Mouse (Mus musculus) midbrain, embryonic 11.5 days (tissue): Measurements from ENCODE around the gene Dpm1. TPM values are rescaled to one million over a fixed set of nuclear protein-coding genes. Genes with fewer than 3 reads are reported as not detected.
A peak's percentile ranks its signal among the peaks of the same experiment; 100 is the strongest.

Source experiments
- ATAC-seq: fragments of 200-750 bp; cut with Nextera tagmentation; 2 replicates; pipeline ENCODE4 v1.8.0; 2017; ENCODE audit warnings: moderate TSS enrichment, moderate library complexity; ENCODE audit not compliant: low FRiP score
- DNase-seq: peaks from one replicate; pipeline ENCODE4 v3.0.0; 2015; ENCODE audit warnings: low spot score; ENCODE audit errors: missing footprints
- H3K27ac ChIP-seq: fragments of 300-500 bp; sonication (generic); 2 replicates; pipeline ENCODE4 v1.5.1; 2014; ENCODE audit warnings: low read depth, low read length
- H3K27me3 ChIP-seq: fragments of 300-500 bp; sonication (generic); 2 replicates; pipeline ENCODE4 v1.6.1; 2014; ENCODE audit warnings: mild to moderate bottlenecking, low read length, moderate library complexity, mixed read lengths; ENCODE audit not compliant: control insufficient read depth, insufficient read depth
- H3K36me3 ChIP-seq: fragments of 300-500 bp; sonication (generic); 2 replicates; pipeline ENCODE4 v1.6.1; 2014; ENCODE audit warnings: mild to moderate bottlenecking, low read length, moderate library complexity, mixed read lengths; ENCODE audit not compliant: control insufficient read depth, insufficient read depth
- H3K4me1 ChIP-seq: fragments of 300-500 bp; sonication (generic); 2 replicates; pipeline ENCODE4 v1.6.1; 2014; ENCODE audit warnings: low read length; ENCODE audit not compliant: control insufficient read depth, insufficient read depth
- H3K4me2 ChIP-seq: fragments of 300-500 bp; sonication (generic); 2 replicates; pipeline ENCODE4 v1.6.1; 2014; ENCODE audit warnings: mild to moderate bottlenecking, moderate library complexity
- H3K4me3 ChIP-seq: fragments of 300-500 bp; sonication (generic); 2 replicates; pipeline ENCODE4 v1.5.1; 2014; ENCODE audit warnings: low read depth, low read length
- H3K9ac ChIP-seq: fragments of 300-500 bp; sonication (generic); 2 replicates; pipeline ENCODE4 v1.6.1; 2014; ENCODE audit warnings: low read length
- H3K9me3 ChIP-seq: fragments of 300-500 bp; sonication (generic); 2 replicates; pipeline ENCODE4 v1.6.1; 2016; ENCODE audit warnings: low read length; ENCODE audit not compliant: control insufficient read depth
- WGBS: fragments of 180-500 bp; shearing (Covaris S2); extraction: QIAGEN DNeasy Blood & Tissue Kit; methylation state at CpG from one replicate; pipeline ENCODE4 v1.1.7; 2014; 5-methylcytosine and 5-hydroxymethylcytosine counted together
- polyA plus RNA-seq: library from polyadenylated mRNA; unstranded; fragments of >200 nt; fragmentation: Nextera tagmentation; extraction: Ambion mirVana; gene quantifications from 2 replicates; pipeline ENCODE4 v1.2.1, GENCODE M21; 2014

Dpm1 gene
- polyA plus RNA-seq, 1 experiment from 2014 or later = 75.4 TPM

DNA sequence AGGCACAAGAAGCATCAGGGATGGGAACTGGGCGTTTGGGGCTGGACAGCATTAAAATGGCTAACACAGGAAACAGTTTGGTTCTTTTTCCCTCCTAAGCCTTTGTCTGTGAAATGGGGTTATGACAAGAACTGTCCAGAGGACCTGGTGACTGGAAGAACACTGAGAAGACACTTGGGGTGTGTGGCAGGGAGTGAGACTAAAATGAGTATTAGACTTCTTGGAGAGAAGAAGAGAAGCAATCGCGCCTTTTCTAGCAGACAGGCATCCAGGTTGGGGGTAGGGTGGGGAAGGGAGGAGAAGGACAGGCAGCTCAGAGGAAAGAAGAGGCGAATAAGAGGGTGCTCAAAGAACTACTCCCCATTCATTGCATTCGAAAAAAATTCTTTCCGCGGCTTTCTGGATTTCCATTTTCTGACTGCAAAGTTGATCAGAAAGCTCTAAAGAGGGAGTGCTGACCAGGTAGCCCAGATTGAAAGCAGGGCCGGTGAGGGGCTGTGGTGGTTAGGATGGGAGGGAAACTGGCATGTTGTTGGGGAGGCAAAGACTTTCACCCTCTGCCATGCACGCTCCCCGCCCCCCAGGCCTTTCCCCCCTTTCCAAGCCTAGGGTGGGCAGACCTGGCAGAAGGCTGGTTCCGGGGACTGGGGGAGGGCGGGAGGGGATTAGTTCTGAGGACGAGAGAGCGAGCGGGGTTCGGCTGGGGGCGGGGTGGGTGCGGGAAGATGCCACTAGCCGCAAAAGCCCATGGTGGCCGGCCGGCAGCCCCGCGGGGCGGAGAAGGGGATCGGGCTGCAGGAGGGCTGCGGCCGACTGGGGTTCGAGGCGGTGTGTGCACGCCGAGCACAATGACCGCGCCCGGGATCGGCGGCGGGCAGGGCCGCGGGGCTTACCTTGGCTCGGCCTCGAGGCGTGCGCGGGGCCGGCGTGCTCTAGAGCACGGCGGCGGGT is 24.4 kb downstream of the Dpm1 start:
- no peaks in the 10 kb centered on the region for H3K27me3 ChIP-seq
- H3K4me3 ChIP-seq = peak overlapping the region; percentile 92
- H3K4me2 ChIP-seq = peak overlapping the region; percentile 56
- 0% methylated on average over 33 of the region's 49 CpGs for WGBS
- H3K36me3 ChIP-seq = peaks cover 16% of the 10 kb centered on the region; the same call in 1 of the 2 replicates
- H3K4me1 ChIP-seq = peaks cover 14% of the 10 kb centered on the region
- DNase-seq = peak; percentile 97
- H3K9me3 ChIP-seq = no peaks in the 10 kb centered on the region; the same call in 1 of the 2 replicates
- peak overlapping the region; percentile 100 for H3K9ac ChIP-seq
- peak; percentile 25 for ATAC-seq
- peak overlapping the region; percentile 99 for H3K27ac ChIP-seq

DNA sequence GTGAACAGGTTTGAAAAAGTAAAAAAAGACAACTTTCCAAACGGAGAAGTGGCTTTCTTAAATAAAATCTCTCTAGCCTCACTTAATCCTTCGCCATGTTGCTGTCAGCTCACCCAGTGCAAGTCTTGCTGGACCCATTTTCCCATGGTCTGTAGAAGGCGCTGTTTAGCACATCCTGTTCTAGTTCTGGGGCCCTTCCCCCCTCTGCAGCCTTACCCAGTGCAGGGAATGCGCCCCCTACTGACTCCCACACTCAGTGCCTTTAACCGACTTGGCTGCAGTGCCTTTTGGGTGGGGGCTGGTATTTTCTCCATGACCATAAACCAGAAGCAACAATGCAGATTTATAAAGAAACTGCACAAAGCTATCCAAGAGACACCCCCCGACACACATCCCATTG is 25.1 kb downstream of the Dpm1 start:
- Histone ChIP-seq H3K36me3 (peaks cover 16% of the 10 kb centered on the region; the same call in 1 of the 2 replicates), H3K4me1 (peaks cover 17% of the 10 kb centered on the region), H3K9ac (peak overlapping the region; percentile 100), H3K9me3 (no peaks in the 10 kb centered on the region; the same call in 1 of the 2 replicates), H3K4me2 (peak overlapping the region; percentile 56), H3K4me3 (peak overlapping the region; percentile 92), H3K27ac (no peak overlapping the region), H3K27me3 (no peaks in the 10 kb centered on the region)
- WGBS = 6% methylated on average over 6 of the region's 6 CpGs
- peak; percentile 36; the same call in 1 of the 2 replicates for ATAC-seq
- peak; percentile 98 for DNase-seq

GRCm38 (mm10) chr2:168204476-168204999 is 25.9 kb downstream of the Dpm1 start:
- DNase-seq = peak; percentile 82
- Histone ChIP-seq H3K4me2 (peak overlapping the region; percentile 56), H3K36me3 (peaks cover 16% of the 10 kb centered on the region; the same call in 1 of the 2 replicates), H3K27ac (no peak overlapping the region), H3K27me3 (no peaks in the 10 kb centered on the region), H3K4me1 (peaks cover 19% of the 10 kb centered on the region), H3K4me3 (peak overlapping the region; percentile 92), H3K9me3 (no peaks in the 10 kb centered on the region; the same call in 1 of the 2 replicates), H3K9ac (no peak overlapping the region)
- ATAC-seq = no peak
- WGBS = 90% methylated on average over 8 of the region's 8 CpGs

DNA sequence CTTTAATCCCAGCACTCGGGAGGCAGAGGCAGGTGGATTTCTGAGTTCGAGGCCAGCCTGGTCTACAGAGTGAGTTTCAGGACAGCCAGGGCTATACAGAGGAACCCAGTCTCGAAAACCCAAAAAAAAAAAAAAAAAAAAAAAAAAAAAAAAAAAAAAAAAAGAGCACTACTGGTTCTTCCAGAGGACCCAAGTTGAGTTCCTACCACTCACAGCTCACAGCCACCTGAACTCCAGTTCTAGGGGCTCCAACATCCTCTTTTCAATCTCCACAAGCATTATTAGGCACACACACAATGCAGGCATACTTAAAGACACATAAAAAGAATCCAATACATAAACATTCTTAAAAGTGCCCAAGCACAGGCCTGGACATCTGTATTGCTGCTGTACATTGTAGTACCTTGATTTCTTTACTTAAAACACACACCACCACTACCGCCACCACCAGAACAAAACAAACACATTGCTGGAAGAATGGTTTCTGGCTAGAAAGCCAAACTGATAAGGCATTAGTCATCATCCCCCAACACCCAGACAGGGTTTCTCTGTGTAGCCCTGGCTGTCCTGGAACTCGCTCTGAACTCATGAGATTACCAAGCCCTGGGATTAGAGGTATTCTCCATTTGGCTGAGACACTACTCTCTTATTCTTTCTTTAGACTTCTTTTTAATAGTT is 30.2 kb downstream of the Dpm1 start:
- 84% methylated on average over 5 of the region's 5 CpGs for WGBS
- H3K4me2 ChIP-seq = no peak overlapping the region

GRCm38 (mm10) chr2:168199476-168199875 is 30.9 kb downstream of the Dpm1 start:
- H3K4me3 ChIP-seq = no peak overlapping the region
- peaks cover 11% of the 10 kb centered on the region; the same call in 1 of the 2 replicates for H3K36me3 ChIP-seq
- no peak for ATAC-seq
- H3K27me3 ChIP-seq = no peaks in the 10 kb centered on the region
- 90% methylated on average over 4 of the region's 4 CpGs for WGBS
- no peak overlapping the region for H3K9ac ChIP-seq
- H3K27ac ChIP-seq = no peak overlapping the region
- DNase-seq = no peak
- no peaks in the 10 kb centered on the region; the same call in 1 of the 2 replicates for H3K9me3 ChIP-seq
- peaks cover 22% of the 10 kb centered on the region for H3K4me1 ChIP-seq
- no peak overlapping the region for H3K4me2 ChIP-seq

More for the DNA sequence above, 30.2 kb downstream of the Dpm1 start:
- no peak for DNase-seq
- H3K9me3 ChIP-seq = no peaks in the 10 kb centered on the region; the same call in 1 of the 2 replicates
- no peak overlapping the region for H3K27ac ChIP-seq
- no peak overlapping the region for H3K4me3 ChIP-seq
- peaks cover 28% of the 10 kb centered on the region for H3K4me1 ChIP-seq
- ATAC-seq = no peak
- H3K27me3 ChIP-seq = no peaks in the 10 kb centered on the region
- H3K9ac ChIP-seq = no peak overlapping the region
- H3K36me3 ChIP-seq = peaks cover 13% of the 10 kb centered on the region; the same call in 1 of the 2 replicates

DNA sequence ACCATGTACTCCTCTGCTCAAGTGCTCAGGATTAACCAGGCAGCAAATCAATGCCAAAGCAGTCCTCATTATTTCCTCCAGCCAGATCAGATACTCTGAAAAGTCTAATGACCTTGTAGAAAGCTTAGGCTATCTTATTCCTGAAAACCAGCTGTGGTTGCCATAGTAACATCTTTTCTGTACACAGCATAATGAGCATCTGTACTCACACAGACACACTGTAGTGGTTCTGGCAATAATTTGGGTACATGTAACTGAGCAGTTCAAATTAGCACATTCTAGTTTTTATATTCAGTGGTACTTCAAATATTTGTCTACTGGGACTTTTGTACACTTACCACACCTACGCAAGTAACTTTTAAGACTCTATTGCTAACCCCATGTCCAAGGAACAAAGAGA is 32.0 kb downstream of the Dpm1 start:
- WGBS = 90% methylated on average over 1 of the region's 1 CpGs
- DNase-seq (no peak), ATAC-seq (no peak)
- Histone ChIP-seq H3K4me2 (no peak overlapping the region), H3K27ac (no peak overlapping the region), H3K36me3 (peaks cover 2% of the 10 kb centered on the region; the same call in 1 of the 2 replicates), H3K9ac (no peak overlapping the region), H3K27me3 (no peaks in the 10 kb centered on the region), H3K4me3 (no peak overlapping the region), H3K4me1 (peaks cover 16% of the 10 kb centered on the region), H3K9me3 (no peaks in the 10 kb centered on the region; the same call in 1 of the 2 replicates)

GRCm38 (mm10) chr2:168195721-168196120 is 34.7 kb downstream of the Dpm1 start:
- H3K4me3 ChIP-seq = no peak overlapping the region
- H3K36me3 ChIP-seq = no peaks in the 10 kb centered on the region; the same call in 1 of the 2 replicates
- H3K4me2 ChIP-seq = no peak overlapping the region
- H3K27me3 ChIP-seq = no peaks in the 10 kb centered on the region
- WGBS = 55% methylated on average over 2 of the region's 2 CpGs
- H3K9me3 ChIP-seq = no peaks in the 10 kb centered on the region
- no peak overlapping the region for H3K9ac ChIP-seq
- peaks cover 16% of the 10 kb centered on the region for H3K4me1 ChIP-seq
- H3K27ac ChIP-seq = no peak overlapping the region
- ATAC-seq (no peak), DNase-seq (no peak)

GRCm38 (mm10) chr2:168193685-168194084 is 36.7 kb downstream of the Dpm1 start:
- no peak overlapping the region for H3K9ac ChIP-seq
- ATAC-seq (no peak), DNase-seq (no peak)
- no peak overlapping the region for H3K27ac ChIP-seq
- peaks cover 6% of the 10 kb centered on the region; the same call in 1 of the 2 replicates for H3K4me1 ChIP-seq
- H3K4me3 ChIP-seq = no peak overlapping the region
- H3K27me3 ChIP-seq = no peaks in the 10 kb centered on the region
- H3K9me3 ChIP-seq = no peaks in the 10 kb centered on the region
- 82% methylated on average over 2 of the region's 2 CpGs for WGBS
- no peak overlapping the region for H3K4me2 ChIP-seq
- H3K36me3 ChIP-seq = no peaks in the 10 kb centered on the region; the same call in 1 of the 2 replicates
